Mouse (Mus musculus) intestine, embryonic 16.5 days (tissue): ENCODE results near the gene Ptgfrn. TPM values are rescaled to one million over a fixed set of nuclear protein-coding genes. Genes with fewer than 3 reads are reported as not detected.

Experiments
- ATAC-seq: fragments of 200-750 bp; cut with Nextera tagmentation; 2 replicates; pipeline ENCODE4 v1.8.0; 2017; ENCODE audit warnings: moderate TSS enrichment, moderate library complexity
- H3K27ac ChIP-seq: fragments of 300-500 bp; sonication (generic); 2 replicates; pipeline ENCODE4 v1.5.1; 2014; ENCODE audit warnings: mild to moderate bottlenecking, low read length
- H3K27me3 ChIP-seq: fragments of 300-500 bp; sonication (generic); replicated peaks from 2 replicates; pipeline ENCODE4 v1.6.1; 2014; ENCODE audit warnings: low read length, control low read depth, mixed read lengths; ENCODE audit not compliant: control insufficient read depth, insufficient read depth
- H3K36me3 ChIP-seq: fragments of 300-500 bp; sonication (generic); 2 replicates; pipeline ENCODE4 v1.6.1; 2014; ENCODE audit warnings: low read length, control low read depth; ENCODE audit not compliant: control insufficient read depth, insufficient read depth
- H3K4me1 ChIP-seq: fragments of 300-500 bp; sonication (generic); 2 replicates; pipeline ENCODE4 v1.6.1; 2014; ENCODE audit warnings: low read length, control low read depth, mixed read lengths; ENCODE audit not compliant: control insufficient read depth, insufficient read depth
- H3K4me2 ChIP-seq: fragments of 300-500 bp; sonication (generic); 2 replicates; pipeline ENCODE4 v1.6.1; 2014; ENCODE audit warnings: low read depth, low read length, control low read depth
- H3K4me3 ChIP-seq: fragments of 300-500 bp; sonication (generic); 2 replicates; pipeline ENCODE4 v1.5.1; 2014; ENCODE audit warnings: mild to moderate bottlenecking, low read length
- H3K9ac ChIP-seq: fragments of 300-500 bp; sonication (generic); 2 replicates; pipeline ENCODE4 v1.6.1; 2014; ENCODE audit warnings: low read depth, low read length
- H3K9me3 ChIP-seq: fragments of 300-500 bp; sonication (generic); 2 replicates; pipeline ENCODE4 v1.6.1; 2016; ENCODE audit warnings: low read length, control low read depth; ENCODE audit not compliant: control insufficient read depth
- WGBS: fragments of 180-500 bp; shearing (Covaris S2); extraction: QIAGEN DNeasy Blood & Tissue Kit; methylation state at CpG from one replicate; pipeline ENCODE4 v1.1.7; 2014; 5-methylcytosine and 5-hydroxymethylcytosine counted together
- polyA plus RNA-seq: library from polyadenylated mRNA; unstranded; fragments of >200 nt; fragmentation: Nextera tagmentation; extraction: Ambion mirVana; gene quantifications from 2 replicates; pipeline ENCODE4 v1.2.1, GENCODE M21; 2015

The Ptgfrn gene
- polyA plus RNA-seq, 1 experiment from 2014 or later = 3.2 TPM

GRCm38 (mm10) chr3:100993718-100994117, 116.4 kb downstream of the Ptgfrn start:
- no peaks in the 10 kb centered on the region for H3K9me3 ChIP-seq
- 52% methylated on average over 15 of the region's 15 CpGs for WGBS
- no peak overlapping the region for H3K4me3 ChIP-seq
- no peak overlapping the region for H3K9ac ChIP-seq
- no peak overlapping the region for H3K27ac ChIP-seq
- H3K4me2 ChIP-seq = no peak overlapping the region
- ATAC-seq = no peak
- H3K4me1 ChIP-seq = 0 out of 2 replicates have a peak, but pooled peaks cover 3% of the 10 kb centered on the region
- H3K36me3 ChIP-seq = no peaks in the 10 kb centered on the region
- no peaks in the 10 kb centered on the region for H3K27me3 ChIP-seq

GRCm38 (mm10) chr3:100993158-100993557, 116.9 kb downstream of the Ptgfrn start:
- 68% methylated on average over 7 of the region's 7 CpGs for WGBS
- Histone ChIP-seq H3K4me1 (0 out of 2 replicates have a peak, but pooled peaks cover 3% of the 10 kb centered on the region), H3K4me3 (no peak overlapping the region), H3K4me2 (no peak overlapping the region), H3K27ac (no peak overlapping the region), H3K9ac (no peak overlapping the region), H3K27me3 (no peaks in the 10 kb centered on the region), H3K36me3 (no peaks in the 10 kb centered on the region), H3K9me3 (no peaks in the 10 kb centered on the region)
- ATAC-seq = no peak

Other genes starting within 250 kb of the Ptgfrn start
- 4.3 and 4.4 TPM in 2 replicates for gene Trim45, start 188.1 kb downstream of the Ptgfrn start, polyA plus RNA-seq
- gene Ttf2, start 140.6 kb downstream of the Ptgfrn start, polyA plus RNA-seq = 8.9 and 10.5 TPM in 2 replicates
- 0.09 and 0.13 TPM in 2 replicates for gene Cd101, start 80.7 kb downstream of the Ptgfrn start, polyA plus RNA-seq
- 0.31 and 0.56 TPM in 2 replicates for gene Cd2, start 177.7 kb upstream of the Ptgfrn start, polyA plus RNA-seq